Mouse (Mus musculus): ENCODE measurements around the gene Gmpr2.

DNA sequence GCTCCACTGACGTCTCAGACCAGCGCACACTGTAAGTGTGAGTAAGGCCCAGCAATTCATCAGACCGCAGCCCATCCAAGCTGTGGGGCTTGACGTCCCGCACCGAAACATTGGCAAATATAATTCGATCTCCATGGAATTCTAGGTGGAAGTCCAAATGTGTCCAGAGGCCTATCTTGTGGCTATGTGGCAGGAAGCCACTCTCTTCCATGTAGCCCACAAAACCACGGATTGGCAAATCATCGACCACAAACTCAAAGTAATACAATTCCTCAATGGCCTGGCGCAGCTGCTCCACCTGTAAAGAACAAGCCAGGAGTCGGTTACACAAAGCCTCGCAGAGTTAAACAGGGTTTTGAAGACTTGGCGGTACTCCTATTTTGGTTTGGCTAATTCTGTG is 30.4 kb upstream of the Gmpr2 start:
- TF ChIP-seq CTCF (IDR thresholded peaks at IDR 0.05; ENCODE audit: low read depth, low read length) = no peak
- no peak for TF ChIP-seq POLR2A (IDR thresholded peaks at IDR 0.05; ENCODE audit: extremely low read depth, insufficient read depth, low read length)

All from liver, adult 2 months (tissue).